Mouse (Mus musculus) lung, postnatal 0 days (tissue): ENCODE measurements around the gene Sumo2. TPM values are rescaled to one million over a fixed set of nuclear protein-coding genes. Genes with fewer than 3 reads are reported as not detected.
"Not testable (repeated sequence)": the region's sequence is repeated elsewhere in the genome, so short reads cannot be mapped to it uniquely, and the experiment has no call there.

Source experiments
- ATAC-seq: fragments of 200-750 bp; cut with Nextera tagmentation; 2 replicates; pipeline ENCODE4 v1.8.0; 2017; ENCODE audit warnings: moderate library complexity
- DNase-seq: peaks from one replicate; pipeline ENCODE4 v3.0.0-alpha.2; 2016; ENCODE audit warnings: low spot score
- H3K27ac ChIP-seq: fragments of 300-500 bp; sonication (generic); 2 replicates; pipeline ENCODE4 v1.5.1; 2014; ENCODE audit warnings: antibody characterized with exemption, mild to moderate bottlenecking, low read length, mixed read lengths
- H3K27me3 ChIP-seq: fragments of 300-500 bp; sonication (generic); replicated peaks from 2 replicates; pipeline ENCODE4 v1.6.1; 2014; ENCODE audit warnings: low read length, mixed read lengths; ENCODE audit not compliant: insufficient read depth
- H3K36me3 ChIP-seq: fragments of 300-500 bp; sonication (generic); 2 replicates; pipeline ENCODE4 v1.6.1; 2014; ENCODE audit warnings: low read length, mixed read lengths; ENCODE audit not compliant: insufficient read depth
- H3K4me1 ChIP-seq: fragments of 300-500 bp; sonication (generic); 2 replicates; pipeline ENCODE4 v1.6.1; 2014; ENCODE audit warnings: antibody characterized with exemption, low read depth, low read length, mixed read lengths; ENCODE audit not compliant: insufficient read depth
- H3K4me2 ChIP-seq: fragments of 300-500 bp; sonication (generic); replicated peaks from 2 replicates; pipeline ENCODE4 v1.6.1; 2014; ENCODE audit warnings: low read depth, mild to moderate bottlenecking, low read length, moderate library complexity, mixed read lengths
- H3K4me3 ChIP-seq: fragments of 300-500 bp; sonication (generic); 2 replicates; pipeline ENCODE4 v1.5.1; 2014; ENCODE audit warnings: low read depth, low read length
- H3K9ac ChIP-seq: fragments of 300-500 bp; sonication (generic); replicated peaks from 2 replicates; pipeline ENCODE4 v1.6.1; 2014; ENCODE audit warnings: low read depth, mild to moderate bottlenecking
- H3K9me3 ChIP-seq: fragments of 300-500 bp; sonication (generic); 2 replicates; pipeline ENCODE4 v1.6.1; 2016; ENCODE audit warnings: low read length, mixed read lengths
- CTCF ChIP-seq: IDR thresholded peaks from 2 replicates; pipeline ENCODE4 v1.5.1; 2016; ENCODE audit warnings: antibody characterized with exemption, mild to moderate bottlenecking
- EP300 ChIP-seq: IDR thresholded peaks from 2 replicates; pipeline ENCODE4 v1.6.1; 2016; ENCODE audit warnings: antibody characterized with exemption, mild to moderate bottlenecking, control low read depth
- WGBS: fragments of 180-500 bp; shearing (Covaris S2); extraction: QIAGEN DNeasy Blood & Tissue Kit; methylation state at CpG from one replicate; pipeline ENCODE4 v1.1.7; 2014; 5-methylcytosine and 5-hydroxymethylcytosine counted together
- polyA plus RNA-seq: library from polyadenylated mRNA; unstranded; fragments of >200 nt; fragmentation: Nextera tagmentation; extraction: Ambion mirVana; gene quantifications from 2 replicates; pipeline ENCODE4 v1.2.1, GENCODE M21; 2015

Sumo2 gene
- polyA plus RNA-seq, 1 experiment from 2014 or later = 546 TPM

DNA sequence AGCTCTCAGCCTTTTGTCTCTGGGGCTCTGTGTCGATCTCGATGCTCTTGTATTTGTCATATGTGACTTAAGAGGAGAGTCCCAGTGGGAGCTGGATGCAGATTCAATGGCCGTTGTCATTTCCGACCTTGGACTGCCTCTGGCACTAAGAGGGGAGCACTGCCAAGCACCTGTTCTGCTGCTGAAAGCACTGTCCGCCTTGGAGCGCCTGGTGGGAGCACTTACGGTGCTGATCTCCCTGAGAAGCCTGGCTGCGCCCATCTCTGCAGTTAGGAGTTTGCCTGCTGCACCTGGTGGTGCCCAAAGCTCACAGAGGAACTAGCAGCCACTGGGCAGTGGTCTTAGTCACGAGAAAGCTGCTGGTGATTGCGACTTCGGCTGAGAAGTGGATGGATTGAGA lies 52.8 kb downstream of the Sumo2 start:
- WGBS = 70% methylated on average over 11 of the region's 11 CpGs
- no peaks in the 10 kb centered on the region for H3K4me1 ChIP-seq
- no peaks in the 10 kb centered on the region for H3K9me3 ChIP-seq
- H3K27me3 ChIP-seq = no peaks in the 10 kb centered on the region
- no peaks in the 10 kb centered on the region for H3K36me3 ChIP-seq
- no peak for TF ChIP-seq CTCF
- TF ChIP-seq EP300 = no peak
- DNase-seq (no peak), ATAC-seq (no peak)
- H3K9ac ChIP-seq = no peak overlapping the region
- no peak overlapping the region for H3K4me2 ChIP-seq
- no peak overlapping the region for H3K27ac ChIP-seq
- H3K4me3 ChIP-seq = no peak overlapping the region

- ATAC-seq (no peak), DNase-seq (no peak)
- no peak overlapping the region for H3K4me3 ChIP-seq
- H3K9me3 ChIP-seq = no peaks in the 10 kb centered on the region
- H3K4me2 ChIP-seq = no peak overlapping the region
- no peaks in the 10 kb centered on the region for H3K4me1 ChIP-seq
- 72% methylated on average over 6 of the region's 6 CpGs for WGBS
- TF ChIP-seq CTCF (no peak), EP300 (no peak)
- no peak overlapping the region for H3K27ac ChIP-seq
- H3K9ac ChIP-seq = no peak overlapping the region
- H3K27me3 ChIP-seq = no peaks in the 10 kb centered on the region
- no peaks in the 10 kb centered on the region for H3K36me3 ChIP-seq
Observed at GRCm38 (mm10) chr11:115481553-115482259, 54.4 kb downstream of the Sumo2 start.

DNA sequence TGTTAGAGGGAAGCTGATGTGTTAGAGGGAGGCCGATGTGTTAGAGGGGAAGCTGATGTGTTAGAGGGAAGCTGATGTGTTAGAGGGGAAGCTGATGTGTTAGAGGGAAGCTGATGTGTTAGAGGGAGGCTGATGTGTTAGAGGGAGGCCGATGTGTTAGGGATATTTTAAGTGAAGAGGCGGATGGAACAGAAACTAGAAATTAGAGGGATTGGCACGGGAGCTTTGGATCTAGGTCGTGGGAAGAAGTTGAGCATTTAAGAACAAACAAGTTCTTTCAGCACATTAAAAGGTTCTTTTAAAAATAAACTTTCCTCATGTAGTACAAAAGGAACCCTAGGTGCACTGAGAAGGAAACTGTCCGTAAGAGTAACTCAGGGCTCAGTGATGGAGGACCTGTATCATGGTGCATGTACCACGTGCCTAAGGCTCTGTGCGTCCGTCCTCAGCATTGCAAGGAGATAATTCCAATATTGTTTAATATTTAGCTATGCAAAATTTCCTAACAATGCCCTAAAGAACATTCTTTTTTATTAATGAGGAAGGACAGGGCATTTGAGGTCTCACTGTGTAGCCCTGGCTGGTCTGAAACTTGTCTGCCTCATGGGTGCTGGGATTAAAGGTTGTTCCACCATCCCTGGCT lies 57.7 kb downstream of the Sumo2 start:
- no peak for TF ChIP-seq EP300
- TF ChIP-seq CTCF = no peak
- Histone ChIP-seq H3K27ac (no peak overlapping the region), H3K27me3 (no peaks in the 10 kb centered on the region), H3K4me2 (no peak overlapping the region), H3K4me3 (no peak overlapping the region), H3K9ac (no peak overlapping the region), H3K9me3 (no peaks in the 10 kb centered on the region), H3K36me3 (no peaks in the 10 kb centered on the region), H3K4me1 (peaks cover 4% of the 10 kb centered on the region; the same call in 1 of the 2 replicates)
- DNase-seq (no peak), ATAC-seq (no peak)
- WGBS = 78% methylated on average over 9 of the region's 9 CpGs

DNA sequence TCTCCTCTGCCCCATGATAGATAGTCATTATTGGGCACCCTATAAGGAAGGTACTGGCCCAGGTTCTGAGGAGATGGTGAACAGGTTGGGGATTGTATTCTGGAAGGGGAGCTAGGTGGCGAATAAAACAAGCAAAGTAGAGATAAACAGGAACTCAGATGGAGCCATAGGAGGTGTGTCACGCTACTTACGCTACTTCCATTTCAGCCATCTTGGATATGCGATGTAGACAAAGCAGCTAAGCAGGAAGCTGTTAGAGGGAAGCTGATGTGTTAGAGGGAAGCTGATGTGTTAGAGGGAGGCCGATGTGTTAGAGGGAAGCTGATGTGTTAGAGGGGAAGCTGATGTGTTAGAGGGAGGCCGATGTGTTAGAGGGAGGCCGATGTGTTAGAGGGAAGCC lies 58.7 kb downstream of the Sumo2 start:
- H3K9me3 ChIP-seq, H3K4me2 ChIP-seq, H3K27ac ChIP-seq, H3K9ac ChIP-seq, H3K36me3 ChIP-seq, H3K4me3 ChIP-seq, H3K4me1 ChIP-seq, ATAC-seq, H3K27me3 ChIP-seq: not testable (repeated sequence)
- peak; percentile 41 for DNase-seq
- 73% methylated on average over 7 of the region's 7 CpGs for WGBS

DNA sequence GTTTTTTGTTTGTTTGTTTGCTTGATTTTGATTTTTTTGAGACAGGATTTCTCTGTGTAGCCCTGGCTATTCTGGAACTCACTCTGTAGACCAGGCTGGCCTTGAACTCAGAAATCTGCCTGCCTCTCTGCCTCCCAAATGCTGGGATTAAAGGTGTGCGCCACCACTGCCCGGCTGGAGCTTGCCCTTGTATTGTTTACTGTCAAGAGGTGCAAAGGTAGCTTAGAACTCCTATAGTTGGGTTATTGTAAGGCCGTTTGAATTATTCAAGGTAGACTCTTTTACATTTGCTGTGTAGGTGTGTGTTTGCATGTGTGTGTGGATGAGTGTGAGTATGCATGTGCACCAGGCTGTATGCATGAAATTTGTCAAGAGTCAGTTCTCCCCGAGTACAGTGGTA lies 59.4 kb downstream of the Sumo2 start:
- ATAC-seq, H3K9me3 ChIP-seq, H3K4me3 ChIP-seq, H3K36me3 ChIP-seq, H3K9ac ChIP-seq, H3K27ac ChIP-seq, H3K27me3 ChIP-seq, DNase-seq, H3K4me1 ChIP-seq: not testable (repeated sequence)
- WGBS = 76% methylated on average over 4 of the region's 4 CpGs
- peak overlapping the region; percentile 93; the same call in 1 of the 2 replicates for H3K4me2 ChIP-seq

GRCm38 (mm10) chr11:115475758-115476237 lies 60.3 kb downstream of the Sumo2 start:
- peak overlapping the region; percentile 52; the same call in 1 of the 2 replicates for H3K27ac ChIP-seq
- ATAC-seq (peak; percentile 6), DNase-seq (no peak)
- H3K4me2 ChIP-seq = peak overlapping the region; percentile 93
- TF ChIP-seq CTCF = no peak
- no peak for TF ChIP-seq EP300
- WGBS = under 1% methylated on average over 28 of the region's 28 CpGs
- H3K36me3 ChIP-seq = no peaks in the 10 kb centered on the region
- peak overlapping the region; percentile 77 for H3K4me3 ChIP-seq
- peaks cover 4% of the 10 kb centered on the region; the same call in 1 of the 2 replicates for H3K4me1 ChIP-seq
- H3K9ac ChIP-seq = peak overlapping the region; percentile 82
- H3K27me3 ChIP-seq = no peaks in the 10 kb centered on the region
- no peaks in the 10 kb centered on the region for H3K9me3 ChIP-seq
